Mouse (Mus musculus) olfactory bulb, adult 2 months (tissue): ENCODE results near the gene Gm8020. TPM values are rescaled to one million over a fixed set of nuclear protein-coding genes. Genes with fewer than 3 reads are reported as not detected.
"Not testable (repeated sequence)": the region's sequence is repeated elsewhere in the genome, so short reads cannot be mapped to it uniquely, and the experiment has no call there.

ENCODE experiments used
- H3K27ac ChIP-seq: fragments of 200-500 bp; 2 replicates; pipeline ENCODE4 v1.5.1; 2012; ENCODE audit warnings: low read depth, low read length; ENCODE audit not compliant: insufficient read depth
- H3K4me1 ChIP-seq: fragments of 200-500 bp; 2 replicates; pipeline ENCODE4 v1.6.1; 2012; ENCODE audit warnings: low read length; ENCODE audit not compliant: control insufficient read depth, insufficient read depth
- H3K4me3 ChIP-seq: fragments of 200-500 bp; 2 replicates; pipeline ENCODE4 v1.5.1; 2012; ENCODE audit warnings: mild to moderate bottlenecking, low read depth, low read length, moderate library complexity; ENCODE audit not compliant: insufficient read depth
- WGBS: fragments of 180-500 bp; shearing (Covaris S2); methylation state at CpG from one replicate; pipeline ENCODE4 v1.1.7; 2018; 5-methylcytosine and 5-hydroxymethylcytosine counted together
- polyA plus RNA-seq: library from polyadenylated mRNA; stranded (reverse); fragments of >200 nt; gene quantifications from 2 replicates; pipeline ENCODE4 v1.2.4, GENCODE M21; 2012; ENCODE audit warnings: low replicate concordance; ENCODE audit not compliant: missing spikeins, insufficient read depth, insufficient read length

Gene Gm8020
- polyA plus RNA-seq = not detected in 2 replicates

- not testable (repeated sequence) for H3K27ac ChIP-seq, H3K4me1 ChIP-seq, H3K4me3 ChIP-seq
- 94% methylated on average over 2 of the region's 3 CpGs for WGBS
These were observed at the start of gene Gm8020 for GRCm38 (mm10) chr14:42502249-42502648. Gm8020 (minus strand) TSS chr14:42502349.

GRCm38 (mm10) chr14:42543170-42543701, 41.1 kb upstream of the Gm8020 start:
- H3K4me3 ChIP-seq, H3K4me1 ChIP-seq, H3K27ac ChIP-seq: not testable (repeated sequence)
- WGBS = 11% methylated on average over 28 of the region's 31 CpGs

- not testable (repeated sequence) for H3K27ac ChIP-seq, H3K4me1 ChIP-seq, H3K4me3 ChIP-seq
- WGBS = 23% methylated on average over 23 of the region's 29 CpGs
These were observed 40.4 kb upstream of the Gm8020 start for GRCm38 (mm10) chr14:42542316-42543169.

DNA sequence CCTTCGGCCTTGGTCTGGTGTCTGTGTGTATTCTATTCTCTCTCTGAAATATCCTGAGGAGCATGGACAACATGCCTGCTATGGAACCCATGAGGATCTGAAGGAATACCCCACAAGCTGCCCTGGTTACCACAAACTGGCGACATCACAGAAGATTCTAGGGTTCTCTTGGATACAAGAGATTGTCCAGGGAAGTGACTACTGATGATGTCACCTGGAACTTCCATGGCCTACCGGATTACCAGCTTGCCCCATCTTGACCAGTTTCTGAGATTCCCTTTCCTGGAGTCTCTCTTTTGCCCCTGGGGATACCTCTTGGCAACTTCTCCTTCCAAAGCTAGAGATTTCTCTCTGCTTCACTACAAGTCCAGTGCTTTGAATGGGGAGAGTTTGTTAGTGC, 22.0 kb upstream of the Gm8020 start, which contains the start of gene Gm8024:
Gm8024 (minus strand) TSS at position 101 of the 400 bp plus-strand sequence.
- not testable (repeated sequence) for H3K4me3 ChIP-seq, H3K4me1 ChIP-seq
- 94% methylated on average over 1 of the region's 3 CpGs for WGBS

DNA sequence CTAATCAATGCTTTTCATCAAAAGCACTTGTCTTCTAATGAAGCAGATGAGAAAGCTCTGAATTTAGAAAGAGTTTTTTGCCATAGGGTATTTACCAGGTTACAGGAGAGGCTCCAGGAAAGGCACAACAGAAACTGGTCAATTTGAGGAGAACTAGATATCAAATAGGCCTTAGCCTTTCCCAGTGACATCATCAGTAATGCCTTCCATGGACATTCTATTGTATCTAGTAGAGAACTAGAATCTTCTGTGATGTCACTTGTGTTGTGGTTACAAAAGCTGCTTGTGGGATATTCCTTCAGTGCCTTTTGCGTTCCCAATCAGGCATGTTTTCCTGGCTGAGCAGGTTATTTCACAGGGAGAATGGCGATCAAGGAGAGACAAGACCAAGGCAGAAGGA, 38.6 kb downstream of the Gm8020 start, which contains the start of gene Gm8011:
Gm8011 (plus strand) TSS at position 301 of the 400 bp plus-strand sequence.
- not testable (repeated sequence) for H3K27ac ChIP-seq, H3K4me3 ChIP-seq, H3K4me1 ChIP-seq
- WGBS = 60% methylated on average over 2 of the region's 2 CpGs

More for the DNA sequence above, 22.0 kb upstream of the Gm8020 start, which contains the start of gene Gm8024:
- H3K27ac ChIP-seq = not testable (repeated sequence)

Other genes starting within 250 kb of the Gm8020 start
- gene Gm17026, start 242.3 kb downstream of the Gm8020 start, polyA plus RNA-seq = not detected in 2 replicates
- not detected in 2 replicates for gene Gm9611, start 205.0 kb downstream of the Gm8020 start, polyA plus RNA-seq
- gene Gm7995, start 192.1 kb downstream of the Gm8020 start, polyA plus RNA-seq = not detected in 2 replicates
- gene Gm8005, start 62.7 kb downstream of the Gm8020 start, polyA plus RNA-seq = not detected in 2 replicates
- not detected in 2 replicates for gene Gm8011, start 38.5 kb downstream of the Gm8020 start, polyA plus RNA-seq
- gene Gm8024, start 21.9 kb upstream of the Gm8020 start, polyA plus RNA-seq = not detected in 2 replicates
- gene Gm17124, start 97.5 kb upstream of the Gm8020 start, polyA plus RNA-seq = not detected in 2 replicates
- not detected in 2 replicates for gene Gm3633, start 139.6 kb upstream of the Gm8020 start, polyA plus RNA-seq
- not detected in 2 replicates for gene Gm10378, start 153.6 kb upstream of the Gm8020 start, polyA plus RNA-seq